Mouse (Mus musculus): Measurements from ENCODE around the gene Slc12a8. TPM values are rescaled to one million over a fixed set of nuclear protein-coding genes. Genes with fewer than 3 reads are reported as not detected.
A peak's percentile ranks its signal among the peaks of the same experiment; 100 is the strongest.

Gene Slc12a8
- polyA plus RNA-seq, 1 experiment: 7.7 TPM

- no peak for DNase-seq (ENCODE audit: low spot score)
Observed at GRCm38 (mm10) chr16:33610466-33610865, 93.3 kb downstream of the Slc12a8 start.

GRCm38 (mm10) chr16:33611291-33611690 is 94.2 kb downstream of the Slc12a8 start:
- DNase-seq (ENCODE audit: low spot score): no peak

- no peak for DNase-seq (ENCODE audit: low spot score)
Observed at GRCm38 (mm10) chr16:33612056-33612770, 95.1 kb downstream of the Slc12a8 start.

- no peak for DNase-seq (ENCODE audit: low spot score)
Observed at GRCm38 (mm10) chr16:33615986-33616385, 98.9 kb downstream of the Slc12a8 start.

- no peak for DNase-seq (ENCODE audit: low spot score)
Observed at GRCm38 (mm10) chr16:33621836-33622235, 104.7 kb downstream of the Slc12a8 start.

- DNase-seq (ENCODE audit: low spot score): no peak
Observed at GRCm38 (mm10) chr16:33624586-33624985, 107.5 kb downstream of the Slc12a8 start.

GRCm38 (mm10) chr16:33629539-33629938 is 112.4 kb downstream of the Slc12a8 start:
- no peak for DNase-seq (ENCODE audit: low spot score)

- no peak for DNase-seq (ENCODE audit: low spot score)
Observed at GRCm38 (mm10) chr16:33635836-33636595, 118.9 kb downstream of the Slc12a8 start.

GRCm38 (mm10) chr16:33641779-33642178 is 124.7 kb downstream of the Slc12a8 start:
- no peak for DNase-seq (ENCODE audit: low spot score)

GRCm38 (mm10) chr16:33653116-33653515 is 136.0 kb downstream of the Slc12a8 start:
- no peak for DNase-seq (ENCODE audit: low spot score)

- no peak for DNase-seq (ENCODE audit: low spot score)
Observed at GRCm38 (mm10) chr16:33655443-33655842, 138.3 kb downstream of the Slc12a8 start.

GRCm38 (mm10) chr16:33657191-33657590 is 140.1 kb downstream of the Slc12a8 start:
- DNase-seq (ENCODE audit: low spot score): no peak

- DNase-seq (ENCODE audit: low spot score): no peak
Observed at GRCm38 (mm10) chr16:33658121-33658520, 141.0 kb downstream of the Slc12a8 start.

GRCm38 (mm10) chr16:33659521-33659920 is 142.4 kb downstream of the Slc12a8 start:
- no peak for DNase-seq (ENCODE audit: low spot score)

GRCm38 (mm10) chr16:33660125-33660524 is 143.0 kb downstream of the Slc12a8 start:
- no peak for DNase-seq (ENCODE audit: low spot score)

GRCm38 (mm10) chr16:33662841-33663240 is 145.7 kb downstream of the Slc12a8 start:
- no peak for DNase-seq (ENCODE audit: low spot score)

- DNase-seq (ENCODE audit: low spot score): peak; percentile 4
Observed at GRCm38 (mm10) chr16:33666226-33666625, 149.1 kb downstream of the Slc12a8 start.

GRCm38 (mm10) chr16:33666985-33667538 is 149.9 kb downstream of the Slc12a8 start:
- peak; percentile 14 for DNase-seq (ENCODE audit: low spot score)

- no peak for DNase-seq (ENCODE audit: low spot score)
Observed at GRCm38 (mm10) chr16:33668448-33668847, 151.3 kb downstream of the Slc12a8 start.

- DNase-seq (ENCODE audit: low spot score): no peak
Observed at GRCm38 (mm10) chr16:33669072-33669471, 151.9 kb downstream of the Slc12a8 start.

GRCm38 (mm10) chr16:33670340-33670739 is 153.2 kb downstream of the Slc12a8 start:
- DNase-seq (ENCODE audit: low spot score): peak; percentile 20

- peak; percentile 1 for DNase-seq (ENCODE audit: low spot score)
Observed at GRCm38 (mm10) chr16:33670933-33671332, 153.8 kb downstream of the Slc12a8 start.

- DNase-seq (ENCODE audit: low spot score): peak; percentile 4
Observed at GRCm38 (mm10) chr16:33672188-33672587, 155.1 kb downstream of the Slc12a8 start.

Data from urinary bladder, adult 2 months (tissue).